Mouse (Mus musculus): ENCODE results near the gene Bank1. TPM values are rescaled to one million over a fixed set of nuclear protein-coding genes. Genes with fewer than 3 reads are reported as not detected.

Gene Bank1
- 0.10 and 1.2 TPM in 2 replicates for polyA plus RNA-seq (2012; rRNA removed)

DNA sequence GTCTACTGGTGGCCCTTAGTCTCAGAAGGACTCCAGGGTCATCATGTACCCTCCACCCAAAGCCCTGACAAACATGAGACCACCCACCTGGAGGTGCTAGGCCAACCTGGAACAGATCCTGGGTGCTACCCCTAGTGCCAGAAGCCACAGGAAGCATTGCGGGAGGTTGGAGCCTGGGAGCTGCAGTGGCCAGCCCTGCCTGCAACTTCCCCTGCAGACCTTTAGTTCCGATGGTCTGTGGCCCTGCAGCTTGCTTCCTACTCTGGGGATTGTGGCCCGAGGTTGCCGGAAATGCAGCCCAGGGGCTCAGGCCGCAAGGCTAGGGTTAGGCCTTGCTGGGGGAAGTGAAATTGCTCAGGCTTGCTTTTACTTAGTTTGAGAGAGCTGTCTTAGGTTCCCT lies at the start of gene Bank1:
TSS of gene Bank1 (minus strand) at position 284 of the 400 bp plus-strand sequence.
- no peak for TF ChIP-seq POLR2A (IDR thresholded peaks at IDR 0.05; ENCODE audit: low read depth, low read length)
- no peak for TF ChIP-seq CTCF (conservative IDR thresholded peaks at IDR 0.05; ENCODE audit: insufficient read depth, insufficient read length, low read depth, low read length)
- Histone ChIP-seq H3K4me3 (ENCODE audit: insufficient read depth, low read depth, low read length) (no peak within 1 kb of the TSS), H3K36me3 (ENCODE audit: control insufficient read depth, insufficient read depth, low read length) (no peaks in the 10 kb centered on the region), H3K27me3 (replicated peaks; ENCODE audit: control insufficient read depth, insufficient read depth, low read length) (no peaks in the 10 kb centered on the region; the same call in 1 of the 2 replicates), H3K4me1 (ENCODE audit: control insufficient read depth, insufficient read depth, low read length) (no peaks in the 10 kb centered on the region), H3K27ac (ENCODE audit: insufficient read depth, low read depth, low read length) (no peak within 1 kb of the TSS)
- DNase-seq: peak; percentile 42
- 75% methylated on average over 5 of the region's 5 CpGs for WGBS

- Histone ChIP-seq H3K4me3 (ENCODE audit: insufficient read depth, low read depth, low read length) (no peak overlapping the region), H3K27ac (ENCODE audit: insufficient read depth, low read depth, low read length) (no peak overlapping the region), H3K36me3 (ENCODE audit: control insufficient read depth, insufficient read depth, low read length) (no peaks in the 10 kb centered on the region), H3K27me3 (replicated peaks; ENCODE audit: control insufficient read depth, insufficient read depth, low read length) (no peaks in the 10 kb centered on the region), H3K4me1 (ENCODE audit: control insufficient read depth, insufficient read depth, low read length) (no peaks in the 10 kb centered on the region)
- DNase-seq: no peak
- WGBS: 30% methylated on average over 11 of the region's 11 CpGs
- TF ChIP-seq POLR2A (IDR thresholded peaks at IDR 0.05; ENCODE audit: low read depth, low read length): no peak
- TF ChIP-seq CTCF (conservative IDR thresholded peaks at IDR 0.05; ENCODE audit: insufficient read depth, insufficient read length, low read depth, low read length): no peak
Observed at GRCm38 (mm10) chr3:136369916-136370315, 44.0 kb upstream of the Bank1 start.

DNA sequence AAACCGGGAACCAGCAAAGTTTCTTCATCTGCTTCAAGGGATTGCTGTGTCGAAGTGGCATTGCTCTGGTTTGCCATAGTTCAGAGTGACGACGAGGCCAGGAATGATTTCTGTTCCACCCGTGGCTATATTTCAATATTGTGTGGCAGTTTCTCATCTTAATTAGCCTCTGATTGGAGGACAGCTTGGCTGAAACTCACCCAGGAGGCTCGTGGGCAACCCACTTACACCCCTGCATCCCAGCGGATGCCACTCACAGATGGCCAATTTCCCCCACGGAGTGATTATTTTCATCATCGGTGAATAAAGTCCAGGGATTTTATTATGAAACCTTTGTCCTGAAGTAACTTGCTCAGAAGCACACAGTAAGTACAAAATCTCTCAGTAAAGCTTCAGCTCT lies 43.6 kb upstream of the Bank1 start:
- 72% methylated on average over 9 of the region's 9 CpGs for WGBS
- Histone ChIP-seq H3K36me3 (ENCODE audit: control insufficient read depth, insufficient read depth, low read length) (no peaks in the 10 kb centered on the region), H3K27ac (ENCODE audit: insufficient read depth, low read depth, low read length) (no peak overlapping the region), H3K4me1 (ENCODE audit: control insufficient read depth, insufficient read depth, low read length) (no peaks in the 10 kb centered on the region), H3K4me3 (ENCODE audit: insufficient read depth, low read depth, low read length) (no peak overlapping the region), H3K27me3 (replicated peaks; ENCODE audit: control insufficient read depth, insufficient read depth, low read length) (no peaks in the 10 kb centered on the region)
- DNase-seq: no peak
- no peak for TF ChIP-seq CTCF (conservative IDR thresholded peaks at IDR 0.05; ENCODE audit: insufficient read depth, insufficient read length, low read depth, low read length)
- no peak for TF ChIP-seq POLR2A (IDR thresholded peaks at IDR 0.05; ENCODE audit: low read depth, low read length)

DNA sequence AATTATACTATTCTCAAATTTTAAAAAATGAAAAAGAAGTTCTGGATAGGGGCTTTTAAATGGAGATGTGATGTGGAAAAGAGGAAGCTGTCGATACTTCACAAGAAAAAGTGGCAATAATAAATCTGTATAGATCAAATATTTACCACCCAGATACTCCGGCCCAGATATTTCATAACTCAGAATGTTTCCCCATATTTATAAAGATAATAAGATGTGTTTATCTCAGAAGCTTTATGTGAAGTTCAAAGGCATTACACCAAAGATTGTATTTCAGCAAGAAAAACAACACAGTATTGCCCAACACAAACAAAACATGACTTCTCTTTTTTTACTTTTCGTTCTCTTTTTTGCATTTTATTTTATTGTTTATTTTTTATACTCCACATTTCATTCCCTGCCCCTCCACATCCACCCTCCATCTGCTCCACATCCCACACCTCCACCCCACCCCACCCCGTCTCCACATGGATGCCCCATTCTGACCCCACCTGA lies 42.7 kb upstream of the Bank1 start:
- WGBS: 80% methylated on average over 4 of the region's 4 CpGs

GRCm38 (mm10) chr3:136349690-136350089 lies 23.8 kb upstream of the Bank1 start:
- WGBS: 83% methylated on average over 7 of the region's 7 CpGs
- Histone ChIP-seq H3K27me3 (replicated peaks; ENCODE audit: control insufficient read depth, insufficient read depth, low read length) (no peaks in the 10 kb centered on the region; the same call in 1 of the 2 replicates), H3K4me3 (ENCODE audit: insufficient read depth, low read depth, low read length) (no peak overlapping the region), H3K4me1 (ENCODE audit: control insufficient read depth, insufficient read depth, low read length) (no peaks in the 10 kb centered on the region), H3K27ac (ENCODE audit: insufficient read depth, low read depth, low read length) (no peak overlapping the region), H3K36me3 (ENCODE audit: control insufficient read depth, insufficient read depth, low read length) (no peaks in the 10 kb centered on the region)
- TF ChIP-seq POLR2A (IDR thresholded peaks at IDR 0.05; ENCODE audit: low read depth, low read length): no peak
- no peak for TF ChIP-seq CTCF (conservative IDR thresholded peaks at IDR 0.05; ENCODE audit: insufficient read depth, insufficient read length, low read depth, low read length)
- DNase-seq: no peak

More for the DNA sequence above, 42.7 kb upstream of the Bank1 start:
- Histone ChIP-seq H3K27ac (ENCODE audit: insufficient read depth, low read depth, low read length) (no peak overlapping the region), H3K4me1 (ENCODE audit: control insufficient read depth, insufficient read depth, low read length) (no peaks in the 10 kb centered on the region), H3K4me3 (ENCODE audit: insufficient read depth, low read depth, low read length) (no peak overlapping the region), H3K27me3 (replicated peaks; ENCODE audit: control insufficient read depth, insufficient read depth, low read length) (no peaks in the 10 kb centered on the region), H3K36me3 (ENCODE audit: control insufficient read depth, insufficient read depth, low read length) (no peaks in the 10 kb centered on the region)
- TF ChIP-seq CTCF (conservative IDR thresholded peaks at IDR 0.05; ENCODE audit: insufficient read depth, insufficient read length, low read depth, low read length) (no peak), POLR2A (IDR thresholded peaks at IDR 0.05; ENCODE audit: low read depth, low read length) (no peak)
- no peak for DNase-seq

DNA sequence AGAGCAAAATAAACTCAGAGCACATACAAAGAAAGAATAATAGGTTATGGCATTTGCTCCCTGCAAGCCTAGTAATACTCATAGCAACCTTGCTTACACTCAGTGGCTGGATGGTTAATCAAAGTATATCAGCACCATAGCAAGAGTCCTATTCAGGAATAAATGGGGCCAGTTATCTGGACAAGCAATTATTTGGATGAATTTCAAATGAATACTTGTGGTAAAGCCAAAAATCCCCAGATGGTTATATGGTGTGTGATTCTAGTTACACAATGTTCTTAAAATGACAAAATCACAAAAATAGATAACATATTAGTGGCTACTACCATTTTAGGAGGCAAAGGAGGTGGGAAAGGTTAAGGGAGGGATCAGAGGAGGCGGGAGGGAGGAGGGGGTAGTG lies 22.7 kb upstream of the Bank1 start:
- no peaks in the 10 kb centered on the region for H3K4me1 ChIP-seq (ENCODE audit: control insufficient read depth, insufficient read depth, low read length)
- TF ChIP-seq CTCF (conservative IDR thresholded peaks at IDR 0.05; ENCODE audit: insufficient read depth, insufficient read length, low read depth, low read length) (no peak), POLR2A (IDR thresholded peaks at IDR 0.05; ENCODE audit: low read depth, low read length) (no peak)
- no peaks in the 10 kb centered on the region; the same call in 1 of the 2 replicates for H3K27me3 ChIP-seq (replicated peaks; ENCODE audit: control insufficient read depth, insufficient read depth, low read length)
- 64% methylated on average over 1 of the region's 1 CpGs for WGBS
- no peak overlapping the region for H3K4me3 ChIP-seq (ENCODE audit: insufficient read depth, low read depth, low read length)
- no peak overlapping the region for H3K27ac ChIP-seq (ENCODE audit: insufficient read depth, low read depth, low read length)
- no peak for DNase-seq
- no peaks in the 10 kb centered on the region for H3K36me3 ChIP-seq (ENCODE audit: control insufficient read depth, insufficient read depth, low read length)

DNA sequence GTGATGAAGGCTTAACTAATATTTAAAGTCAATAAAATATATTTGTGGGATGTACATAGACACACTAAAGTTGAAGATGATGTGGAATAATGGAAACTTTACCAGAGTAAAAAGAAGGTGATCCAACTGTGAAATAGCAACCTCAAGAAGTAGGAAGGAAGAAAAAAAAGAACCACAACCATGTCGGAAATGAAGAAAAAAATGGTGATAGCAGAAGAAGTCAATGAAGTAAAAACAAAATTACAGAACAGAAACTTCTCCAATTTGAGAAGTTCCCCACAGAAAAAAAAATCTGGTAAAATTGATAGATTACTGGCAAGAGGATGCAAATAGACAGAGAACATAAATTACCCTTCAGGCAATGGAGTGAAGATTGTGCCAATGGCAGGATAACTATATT lies 21.4 kb upstream of the Bank1 start:
- 88% methylated on average over 1 of the region's 1 CpGs for WGBS
- TF ChIP-seq CTCF (conservative IDR thresholded peaks at IDR 0.05; ENCODE audit: insufficient read depth, insufficient read length, low read depth, low read length): no peak

More for the DNA sequence above, 21.4 kb upstream of the Bank1 start:
- H3K27ac ChIP-seq (ENCODE audit: insufficient read depth, low read depth, low read length): no peak overlapping the region
- H3K4me3 ChIP-seq (ENCODE audit: insufficient read depth, low read depth, low read length): no peak overlapping the region
- H3K36me3 ChIP-seq (ENCODE audit: control insufficient read depth, insufficient read depth, low read length): no peaks in the 10 kb centered on the region
- H3K4me1 ChIP-seq (ENCODE audit: control insufficient read depth, insufficient read depth, low read length): no peaks in the 10 kb centered on the region
- DNase-seq: no peak
- no peaks in the 10 kb centered on the region; the same call in 1 of the 2 replicates for H3K27me3 ChIP-seq (replicated peaks; ENCODE audit: control insufficient read depth, insufficient read depth, low read length)

Measured in kidney, adult 2 months (tissue).